Mouse (Mus musculus): ENCODE results near the gene Mybl2. TPM values are rescaled to one million over a fixed set of nuclear protein-coding genes. Genes with fewer than 3 reads are reported as not detected.

Gene Mybl2
- polyA plus RNA-seq (2014; fragmentation: Nextera tagmentation; extraction: Ambion mirVana) = 8.4 and 10.5 TPM in 2 replicates

DNA sequence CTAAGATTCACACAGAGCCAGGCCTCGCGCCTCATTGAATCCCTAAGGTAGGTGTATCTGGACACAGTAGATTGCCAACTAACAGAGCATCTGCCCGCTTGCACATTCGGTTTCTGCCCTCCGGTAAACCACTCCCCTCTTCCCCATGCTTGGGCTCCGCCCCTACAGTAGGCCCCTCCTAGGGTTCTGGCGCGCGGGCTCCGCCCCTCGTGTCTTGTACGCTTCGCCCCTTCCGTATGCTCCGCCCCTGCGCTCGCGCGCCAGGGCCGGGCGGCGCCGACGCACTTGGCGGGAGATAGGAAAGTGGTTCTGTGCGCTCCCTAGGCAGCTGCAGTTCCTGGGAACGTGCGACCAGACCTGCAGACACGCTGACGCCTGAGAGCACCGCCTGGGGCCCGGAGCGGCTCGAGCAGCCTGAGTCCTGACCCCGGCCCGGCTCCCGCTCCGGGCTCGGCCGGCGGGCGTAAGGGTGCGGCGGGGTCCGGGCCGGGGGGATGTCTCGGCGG lies at the start of gene Mybl2:
Mybl2 (plus strand) TSS at position 353 of the 506 bp plus-strand sequence.
- H3K4me2 ChIP-seq (ENCODE audit: low read length) = peak within 1 kb of the TSS; percentile 99
- DNase-seq (ENCODE audit: low spot score) (peak; percentile 98), ATAC-seq (peak; percentile 100)
- H3K36me3 ChIP-seq (ENCODE audit: control insufficient read depth, insufficient read depth, low read length) = no peaks in the 10 kb centered on the region
- H3K9me3 ChIP-seq (replicated peaks; ENCODE audit: control insufficient read depth, low read length) = no peaks in the 10 kb centered on the region
- WGBS = under 1% methylated on average over 48 of the region's 48 CpGs
- H3K4me1 ChIP-seq (ENCODE audit: control insufficient read depth, insufficient read depth, low read length) = peaks cover 16% of the 10 kb centered on the region
- peak within 1 kb of the TSS; percentile 56 for H3K4me3 ChIP-seq (ENCODE audit: low read depth, low read length)
- H3K9ac ChIP-seq (ENCODE audit: low read length) = peak within 1 kb of the TSS; percentile 68
- H3K27me3 ChIP-seq (replicated peaks; ENCODE audit: control insufficient read depth, insufficient read depth, low read length) = no peaks in the 10 kb centered on the region
- H3K27ac ChIP-seq (ENCODE audit: low read depth, low read length) = no peak within 1 kb of the TSS

DNA sequence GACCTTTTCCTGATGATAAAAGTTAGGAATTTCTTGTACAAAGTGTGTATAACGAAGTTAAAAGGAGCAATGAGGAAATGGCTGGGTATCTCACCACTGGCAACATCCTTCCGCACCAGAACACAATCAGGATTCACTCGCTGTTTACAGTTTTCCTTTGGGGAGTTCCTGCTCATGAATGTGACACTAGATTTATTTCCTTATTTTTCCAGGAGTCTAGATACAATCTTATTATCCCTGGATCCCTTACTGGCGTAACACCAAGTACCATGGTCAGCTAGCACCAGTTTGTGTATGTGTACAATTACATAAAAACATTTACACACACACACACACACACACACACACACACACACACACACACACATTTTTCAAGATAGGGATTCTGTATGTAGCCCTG lies 47.2 kb upstream of the Mybl2 start:
- Histone ChIP-seq H3K27ac (ENCODE audit: low read depth, low read length) (no peak overlapping the region), H3K9ac (ENCODE audit: low read length) (no peak overlapping the region), H3K4me3 (ENCODE audit: low read depth, low read length) (no peak overlapping the region), H3K9me3 (replicated peaks; ENCODE audit: control insufficient read depth, low read length) (no peaks in the 10 kb centered on the region), H3K4me1 (ENCODE audit: control insufficient read depth, insufficient read depth, low read length) (no peaks in the 10 kb centered on the region), H3K27me3 (replicated peaks; ENCODE audit: control insufficient read depth, insufficient read depth, low read length) (no peaks in the 10 kb centered on the region), H3K36me3 (ENCODE audit: control insufficient read depth, insufficient read depth, low read length) (no peaks in the 10 kb centered on the region), H3K4me2 (ENCODE audit: low read length) (no peak overlapping the region)
- WGBS = 77% methylated on average over 4 of the region's 4 CpGs
- DNase-seq (ENCODE audit: low spot score) (no peak), ATAC-seq (no peak)

- no peaks in the 10 kb centered on the region for H3K36me3 ChIP-seq (ENCODE audit: control insufficient read depth, insufficient read depth, low read length)
- H3K4me3 ChIP-seq (ENCODE audit: low read depth, low read length) = peak within 1 kb of the TSS; percentile 83
- no peaks in the 10 kb centered on the region for H3K27me3 ChIP-seq (replicated peaks; ENCODE audit: control insufficient read depth, insufficient read depth, low read length)
- H3K4me1 ChIP-seq (ENCODE audit: control insufficient read depth, insufficient read depth, low read length) = peaks cover 10% of the 10 kb centered on the region
- H3K4me2 ChIP-seq (ENCODE audit: low read length) = peak within 1 kb of the TSS; percentile 62
- peak within 1 kb of the TSS; percentile 59 for H3K27ac ChIP-seq (ENCODE audit: low read depth, low read length)
- under 1% methylated on average over 57 of the region's 57 CpGs for WGBS
- H3K9ac ChIP-seq (ENCODE audit: low read length) = peak within 1 kb of the TSS; percentile 79
- DNase-seq (ENCODE audit: low spot score) = peak; percentile 94
- H3K9me3 ChIP-seq (replicated peaks; ENCODE audit: control insufficient read depth, low read length) = no peaks in the 10 kb centered on the region
- ATAC-seq = peak; percentile 96
These were observed 37.4 kb upstream of the Mybl2 start, which contains the start of gene Ift52 for GRCm38 (mm10) chr2:163016916-163017743. Gene Ift52, plus strand, starts transcription at chr2:163017354.

GRCm38 (mm10) chr2:163031289-163031688 lies 23.2 kb upstream of the Mybl2 start:
- DNase-seq (ENCODE audit: low spot score) (no peak), ATAC-seq (no peak)
- Histone ChIP-seq H3K27ac (ENCODE audit: low read depth, low read length) (no peak overlapping the region), H3K36me3 (ENCODE audit: control insufficient read depth, insufficient read depth, low read length) (peaks cover 90% of the 10 kb centered on the region), H3K4me2 (ENCODE audit: low read length) (no peak overlapping the region), H3K9me3 (replicated peaks; ENCODE audit: control insufficient read depth, low read length) (no peaks in the 10 kb centered on the region), H3K9ac (ENCODE audit: low read length) (no peak overlapping the region), H3K27me3 (replicated peaks; ENCODE audit: control insufficient read depth, insufficient read depth, low read length) (no peaks in the 10 kb centered on the region), H3K4me1 (ENCODE audit: control insufficient read depth, insufficient read depth, low read length) (no peaks in the 10 kb centered on the region), H3K4me3 (ENCODE audit: low read depth, low read length) (no peak overlapping the region)
- WGBS = 91% methylated on average over 5 of the region's 5 CpGs

- H3K9ac ChIP-seq (ENCODE audit: low read length) = no peak overlapping the region
- ATAC-seq = no peak
- H3K9me3 ChIP-seq (replicated peaks; ENCODE audit: control insufficient read depth, low read length) = no peaks in the 10 kb centered on the region
- H3K4me1 ChIP-seq (ENCODE audit: control insufficient read depth, insufficient read depth, low read length) = no peaks in the 10 kb centered on the region
- H3K4me3 ChIP-seq (ENCODE audit: low read depth, low read length) = no peak overlapping the region
- no peak overlapping the region for H3K4me2 ChIP-seq (ENCODE audit: low read length)
- WGBS = 90% methylated on average over 2 of the region's 2 CpGs
- H3K27me3 ChIP-seq (replicated peaks; ENCODE audit: control insufficient read depth, insufficient read depth, low read length) = no peaks in the 10 kb centered on the region
- H3K36me3 ChIP-seq (ENCODE audit: control insufficient read depth, insufficient read depth, low read length) = peaks cover 90% of the 10 kb centered on the region
- DNase-seq (ENCODE audit: low spot score) = no peak
- H3K27ac ChIP-seq (ENCODE audit: low read depth, low read length) = no peak overlapping the region
These were observed 22.7 kb upstream of the Mybl2 start for GRCm38 (mm10) chr2:163031757-163032156.

- no peaks in the 10 kb centered on the region for H3K4me1 ChIP-seq (ENCODE audit: control insufficient read depth, insufficient read depth, low read length)
- no peak for ATAC-seq
- H3K36me3 ChIP-seq (ENCODE audit: control insufficient read depth, insufficient read depth, low read length) = peaks cover 92% of the 10 kb centered on the region
- no peak overlapping the region for H3K4me2 ChIP-seq (ENCODE audit: low read length)
- no peaks in the 10 kb centered on the region for H3K9me3 ChIP-seq (replicated peaks; ENCODE audit: control insufficient read depth, low read length)
- 40% methylated on average over 4 of the region's 4 CpGs for WGBS
- H3K27me3 ChIP-seq (replicated peaks; ENCODE audit: control insufficient read depth, insufficient read depth, low read length) = no peaks in the 10 kb centered on the region
- no peak overlapping the region for H3K27ac ChIP-seq (ENCODE audit: low read depth, low read length)
- H3K4me3 ChIP-seq (ENCODE audit: low read depth, low read length) = no peak overlapping the region
- no peak for DNase-seq (ENCODE audit: low spot score)
- no peak overlapping the region for H3K9ac ChIP-seq (ENCODE audit: low read length)
These were observed 21.9 kb upstream of the Mybl2 start for GRCm38 (mm10) chr2:163032622-163033021.

- Histone ChIP-seq H3K9me3 (replicated peaks; ENCODE audit: control insufficient read depth, low read length) (no peaks in the 10 kb centered on the region), H3K27me3 (replicated peaks; ENCODE audit: control insufficient read depth, insufficient read depth, low read length) (no peaks in the 10 kb centered on the region), H3K4me2 (ENCODE audit: low read length) (no peak overlapping the region), H3K4me3 (ENCODE audit: low read depth, low read length) (no peak overlapping the region), H3K36me3 (ENCODE audit: control insufficient read depth, insufficient read depth, low read length) (peaks cover 89% of the 10 kb centered on the region), H3K4me1 (ENCODE audit: control insufficient read depth, insufficient read depth, low read length) (no peaks in the 10 kb centered on the region), H3K9ac (ENCODE audit: low read length) (no peak overlapping the region), H3K27ac (ENCODE audit: low read depth, low read length) (no peak overlapping the region)
- 89% methylated on average over 7 of the region's 7 CpGs for WGBS
- ATAC-seq = no peak
- no peak for DNase-seq (ENCODE audit: low spot score)
These were observed 14.5 kb upstream of the Mybl2 start for GRCm38 (mm10) chr2:163039940-163040339.

GRCm38 (mm10) chr2:163048125-163048524 lies 6.4 kb upstream of the Mybl2 start:
- Histone ChIP-seq H3K4me1 (ENCODE audit: control insufficient read depth, insufficient read depth, low read length) (no peaks in the 10 kb centered on the region), H3K36me3 (ENCODE audit: control insufficient read depth, insufficient read depth, low read length) (peaks cover 36% of the 10 kb centered on the region), H3K27me3 (replicated peaks; ENCODE audit: control insufficient read depth, insufficient read depth, low read length) (no peaks in the 10 kb centered on the region), H3K9me3 (replicated peaks; ENCODE audit: control insufficient read depth, low read length) (no peaks in the 10 kb centered on the region), H3K27ac (ENCODE audit: low read depth, low read length) (no peak overlapping the region), H3K4me2 (ENCODE audit: low read length) (peak overlapping the region; percentile 36), H3K4me3 (ENCODE audit: low read depth, low read length) (no peak overlapping the region), H3K9ac (ENCODE audit: low read length) (no peak overlapping the region)
- WGBS = 3% methylated on average over 10 of the region's 10 CpGs
- peak; percentile 90 for DNase-seq (ENCODE audit: low spot score)
- ATAC-seq = peak; percentile 50; the same call in 1 of the 2 replicates

GRCm38 (mm10) chr2:163049116-163049515 lies 5.4 kb upstream of the Mybl2 start:
- Histone ChIP-seq H3K36me3 (ENCODE audit: control insufficient read depth, insufficient read depth, low read length) (peaks cover 27% of the 10 kb centered on the region), H3K9ac (ENCODE audit: low read length) (no peak overlapping the region), H3K27ac (ENCODE audit: low read depth, low read length) (no peak overlapping the region), H3K4me1 (ENCODE audit: control insufficient read depth, insufficient read depth, low read length) (peaks cover 3% of the 10 kb centered on the region; the same call in 1 of the 2 replicates), H3K9me3 (replicated peaks; ENCODE audit: control insufficient read depth, low read length) (no peaks in the 10 kb centered on the region), H3K27me3 (replicated peaks; ENCODE audit: control insufficient read depth, insufficient read depth, low read length) (no peaks in the 10 kb centered on the region), H3K4me3 (ENCODE audit: low read depth, low read length) (no peak overlapping the region), H3K4me2 (ENCODE audit: low read length) (no peak overlapping the region)
- ATAC-seq = no peak
- no peak for DNase-seq (ENCODE audit: low spot score)
- WGBS = 94% methylated on average over 2 of the region's 2 CpGs
